Mouse (Mus musculus): ENCODE results near the gene Mgat5. TPM values are rescaled to one million over a fixed set of nuclear protein-coding genes. Genes with fewer than 3 reads are reported as not detected.

The Mgat5 gene
- polyA plus RNA-seq, 1 experiment from 2014 or later: 16.3 TPM

DNA sequence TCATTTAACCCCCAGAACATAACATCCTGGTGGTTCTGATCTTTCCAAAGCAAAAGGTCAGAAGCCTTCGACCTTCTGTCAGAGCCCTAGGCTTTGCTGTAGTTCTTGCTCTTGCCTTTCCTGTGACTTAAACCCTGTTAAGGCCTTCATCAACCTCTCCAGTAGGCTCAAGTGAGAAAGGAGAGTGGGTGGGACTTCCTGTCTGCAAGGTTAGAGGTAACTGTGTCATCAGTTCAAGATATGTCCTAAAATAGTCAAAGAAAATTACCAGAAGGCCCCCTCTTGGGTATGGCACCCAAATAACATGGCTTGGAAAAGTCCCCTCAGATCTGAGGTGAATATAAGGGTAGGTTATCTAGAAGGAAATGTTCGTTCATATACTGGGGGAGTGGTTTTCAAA is 99.5 kb downstream of the Mgat5 start:
- 0 out of 2 replicates have a peak, but pooled peaks cover 3% of the 10 kb centered on the region for H3K36me3 ChIP-seq (replicated peaks; ENCODE audit: control insufficient read depth, insufficient read depth)
- ATAC-seq (ENCODE audit: low FRiP score): no peak
- no peak overlapping the region for H3K4me3 ChIP-seq (replicated peaks; ENCODE audit: low read length)
- no peak for DNase-seq (ENCODE audit: low spot score)
- H3K27ac ChIP-seq: no peak overlapping the region
- no peaks in the 10 kb centered on the region for H3K27me3 ChIP-seq (ENCODE audit: control insufficient read depth, insufficient read depth, low read length)
- WGBS: 92% methylated on average over 2 of the region's 2 CpGs
- no peak overlapping the region for H3K4me2 ChIP-seq (replicated peaks)
- H3K9me3 ChIP-seq (ENCODE audit: control insufficient read depth, low read length): no peaks in the 10 kb centered on the region
- H3K4me1 ChIP-seq (replicated peaks; ENCODE audit: control insufficient read depth, insufficient read depth, low read length): no peaks in the 10 kb centered on the region
- no peak overlapping the region for H3K9ac ChIP-seq

DNA sequence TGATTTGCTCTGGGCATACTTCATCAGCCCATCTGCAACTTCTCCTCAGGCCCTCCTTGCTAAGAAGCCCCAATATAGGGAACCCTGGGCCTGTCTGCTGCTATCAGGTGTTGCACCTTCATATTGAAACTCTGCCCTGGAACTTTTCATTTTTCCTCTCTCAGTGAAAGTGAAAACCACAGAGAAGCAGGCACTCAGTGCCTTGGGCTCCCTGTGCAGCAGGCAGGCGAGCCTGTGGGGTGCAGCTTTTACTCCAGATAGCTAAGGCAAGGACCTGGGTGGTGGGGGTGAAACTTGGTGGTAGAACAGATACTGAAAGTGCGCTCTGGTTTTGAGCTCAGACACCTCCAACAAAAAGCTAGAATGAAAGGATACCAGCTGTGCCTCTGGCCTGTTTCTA is 100.8 kb downstream of the Mgat5 start:
- H3K9ac ChIP-seq: no peak overlapping the region
- no peak overlapping the region for H3K27ac ChIP-seq
- no peaks in the 10 kb centered on the region for H3K27me3 ChIP-seq (ENCODE audit: control insufficient read depth, insufficient read depth, low read length)
- H3K9me3 ChIP-seq (ENCODE audit: control insufficient read depth, low read length): no peaks in the 10 kb centered on the region
- WGBS: 83% methylated on average over 2 of the region's 2 CpGs
- H3K4me2 ChIP-seq (replicated peaks): no peak overlapping the region
- DNase-seq (ENCODE audit: low spot score) (no peak), ATAC-seq (ENCODE audit: low FRiP score) (no peak)
- H3K4me1 ChIP-seq (replicated peaks; ENCODE audit: control insufficient read depth, insufficient read depth, low read length): no peaks in the 10 kb centered on the region
- H3K4me3 ChIP-seq (replicated peaks; ENCODE audit: low read length): no peak overlapping the region
- H3K36me3 ChIP-seq (replicated peaks; ENCODE audit: control insufficient read depth, insufficient read depth): 0 out of 2 replicates have a peak, but pooled peaks cover 3% of the 10 kb centered on the region

DNA sequence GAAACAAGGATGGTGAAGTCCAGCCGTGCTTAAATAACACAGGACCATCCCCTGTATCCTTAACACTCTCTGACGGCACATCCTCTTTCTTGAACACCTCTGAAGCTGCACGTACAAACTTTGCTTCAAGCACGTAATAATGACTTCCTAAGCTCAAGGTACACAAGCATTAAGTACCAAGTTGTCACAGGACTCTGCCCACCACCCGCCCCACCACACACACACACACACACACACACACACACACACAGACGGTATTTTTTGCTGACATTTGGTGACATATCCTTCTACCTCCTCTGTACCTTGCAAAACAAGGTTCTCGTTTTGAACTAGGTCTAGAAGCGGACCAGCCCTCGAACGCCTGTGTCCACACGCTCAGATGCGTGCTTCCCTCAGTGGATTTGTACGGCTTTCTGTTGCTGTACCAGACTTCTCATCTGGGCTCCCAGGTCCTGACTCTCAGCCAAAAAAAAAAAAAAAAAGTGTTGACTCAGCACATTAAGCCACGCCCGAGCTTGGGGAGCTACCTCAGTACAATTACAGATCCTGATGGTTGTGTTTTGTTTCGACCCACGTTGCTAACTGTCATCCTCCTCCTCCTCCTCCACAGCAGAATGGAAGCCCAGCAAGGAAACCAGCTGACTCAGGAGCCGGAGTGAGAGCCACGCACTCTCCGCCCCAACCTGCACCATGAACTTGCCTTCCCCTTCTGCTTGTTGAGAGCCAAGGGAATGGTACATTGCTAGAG is 101.4 kb downstream of the Mgat5 start:
- no peak overlapping the region for H3K27ac ChIP-seq

DNA sequence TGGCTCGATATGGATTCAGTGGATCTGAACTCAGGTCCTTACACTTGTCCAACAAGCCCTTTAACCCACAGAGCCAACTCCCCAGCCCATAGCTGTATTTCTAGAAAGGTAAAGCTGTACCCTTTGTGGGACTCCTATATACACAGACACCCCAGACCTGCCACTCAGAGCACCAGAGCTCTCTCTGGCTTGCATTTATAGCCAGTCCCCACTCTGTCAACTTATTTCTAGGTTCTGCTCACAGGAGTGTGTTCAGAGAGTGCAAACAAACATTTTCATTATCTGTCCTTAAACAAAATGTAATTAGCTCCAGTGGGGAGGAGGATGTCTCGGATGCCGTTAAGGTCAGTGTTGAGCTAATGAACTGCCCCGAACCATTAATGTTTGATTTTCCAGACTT is 102.5 kb downstream of the Mgat5 start:
- no peak overlapping the region for H3K9ac ChIP-seq
- no peak overlapping the region for H3K4me3 ChIP-seq (replicated peaks; ENCODE audit: low read length)
- DNase-seq (ENCODE audit: low spot score) (no peak), ATAC-seq (ENCODE audit: low FRiP score) (no peak)
- 77% methylated on average over 4 of the region's 4 CpGs for WGBS
- no peak overlapping the region for H3K27ac ChIP-seq
- no peaks in the 10 kb centered on the region for H3K9me3 ChIP-seq (ENCODE audit: control insufficient read depth, low read length)
- H3K4me2 ChIP-seq (replicated peaks): no peak overlapping the region
- H3K36me3 ChIP-seq (replicated peaks; ENCODE audit: control insufficient read depth, insufficient read depth): 0 out of 2 replicates have a peak, but pooled peaks cover 3% of the 10 kb centered on the region
- no peaks in the 10 kb centered on the region for H3K27me3 ChIP-seq (ENCODE audit: control insufficient read depth, insufficient read depth, low read length)
- no peaks in the 10 kb centered on the region for H3K4me1 ChIP-seq (replicated peaks; ENCODE audit: control insufficient read depth, insufficient read depth, low read length)

More for the DNA sequence above, 101.4 kb downstream of the Mgat5 start:
- no peak overlapping the region for H3K4me2 ChIP-seq (replicated peaks)
- no peak for ATAC-seq (ENCODE audit: low FRiP score)
- DNase-seq (ENCODE audit: low spot score): no peak
- WGBS: 84% methylated on average over 20 of the region's 20 CpGs
- no peak overlapping the region for H3K9ac ChIP-seq
- no peaks in the 10 kb centered on the region for H3K27me3 ChIP-seq (ENCODE audit: control insufficient read depth, insufficient read depth, low read length)
- H3K4me1 ChIP-seq (replicated peaks; ENCODE audit: control insufficient read depth, insufficient read depth, low read length): no peaks in the 10 kb centered on the region
- 0 out of 2 replicates have a peak, but pooled peaks cover 3% of the 10 kb centered on the region for H3K36me3 ChIP-seq (replicated peaks; ENCODE audit: control insufficient read depth, insufficient read depth)
- no peak overlapping the region for H3K4me3 ChIP-seq (replicated peaks; ENCODE audit: low read length)
- no peaks in the 10 kb centered on the region for H3K9me3 ChIP-seq (ENCODE audit: control insufficient read depth, low read length)

DNA sequence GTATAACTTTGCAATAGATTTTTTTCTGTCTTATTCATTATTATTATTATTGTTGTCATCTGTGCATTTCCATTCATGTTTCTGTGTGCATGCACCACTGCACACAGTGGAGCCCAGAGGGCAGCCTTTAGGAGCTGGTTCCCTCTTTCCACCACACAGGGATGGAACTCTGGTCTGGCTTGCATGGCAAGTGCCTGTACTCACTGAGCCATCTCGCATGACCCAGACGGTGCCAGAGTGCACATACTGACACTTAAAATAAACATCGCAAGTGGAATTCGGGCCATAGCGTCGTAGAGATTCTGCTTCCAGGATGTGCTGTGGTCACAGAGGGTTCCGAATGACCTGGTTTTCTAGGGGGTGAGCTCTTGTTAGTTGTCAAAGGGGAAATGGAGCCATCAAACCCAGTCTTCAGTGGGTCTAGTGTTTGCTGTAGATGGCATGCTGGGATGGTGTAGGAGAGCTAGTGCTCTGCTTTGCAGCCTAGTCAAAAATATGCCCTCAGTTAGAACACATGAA is 103.5 kb downstream of the Mgat5 start:
- H3K9ac ChIP-seq: no peak overlapping the region
- ATAC-seq (ENCODE audit: low FRiP score): no peak
- H3K4me1 ChIP-seq (replicated peaks; ENCODE audit: control insufficient read depth, insufficient read depth, low read length): no peaks in the 10 kb centered on the region; the same call in 1 of the 2 replicates
- H3K36me3 ChIP-seq (replicated peaks; ENCODE audit: control insufficient read depth, insufficient read depth): 0 out of 2 replicates have a peak, but pooled peaks cover 3% of the 10 kb centered on the region
- 89% methylated on average over 7 of the region's 7 CpGs for WGBS
- no peak overlapping the region for H3K4me2 ChIP-seq (replicated peaks)
- no peaks in the 10 kb centered on the region for H3K9me3 ChIP-seq (ENCODE audit: control insufficient read depth, low read length)
- H3K27ac ChIP-seq: no peak overlapping the region
- no peaks in the 10 kb centered on the region for H3K27me3 ChIP-seq (ENCODE audit: control insufficient read depth, insufficient read depth, low read length)
- no peak overlapping the region for H3K4me3 ChIP-seq (replicated peaks; ENCODE audit: low read length)
- DNase-seq (ENCODE audit: low spot score): no peak

DNA sequence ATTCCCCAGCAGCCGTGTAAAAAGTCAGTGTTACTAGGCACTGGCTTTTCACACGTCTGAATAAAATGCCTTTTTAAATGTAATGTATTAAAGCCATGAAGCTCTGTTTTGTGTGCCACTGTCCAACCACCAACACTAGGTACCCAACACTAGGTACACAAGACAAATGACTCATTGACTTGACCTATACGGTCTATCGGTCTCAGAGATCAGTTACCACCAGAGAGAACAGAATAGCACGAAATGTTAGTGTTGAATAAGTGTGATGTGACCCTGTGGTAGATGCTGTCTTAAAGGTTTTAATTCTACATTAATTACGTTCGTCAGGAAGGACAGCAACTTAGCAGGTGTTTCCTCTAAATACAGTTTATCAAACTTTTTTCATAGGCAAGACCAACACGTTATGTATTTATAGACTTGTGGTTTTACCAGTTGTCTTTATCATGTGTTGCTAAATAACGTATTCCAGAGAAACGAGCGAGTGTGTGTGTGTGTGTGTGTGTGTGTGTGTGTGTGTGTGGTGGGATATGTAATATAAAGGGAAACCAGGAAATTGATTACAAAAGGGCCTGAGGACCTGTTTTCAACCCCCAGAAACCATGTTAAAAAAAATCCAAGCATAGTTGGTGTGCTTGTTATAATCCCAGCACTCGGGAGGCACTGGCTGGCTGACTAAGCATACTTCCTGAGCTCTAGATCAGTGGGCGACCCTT is 104.3 kb downstream of the Mgat5 start:
- no peak overlapping the region for H3K27ac ChIP-seq
- no peaks in the 10 kb centered on the region for H3K27me3 ChIP-seq (ENCODE audit: control insufficient read depth, insufficient read depth, low read length)
- 0 out of 2 replicates have a peak, but pooled peaks cover 3% of the 10 kb centered on the region for H3K36me3 ChIP-seq (replicated peaks; ENCODE audit: control insufficient read depth, insufficient read depth)
- no peak overlapping the region for H3K4me3 ChIP-seq (replicated peaks; ENCODE audit: low read length)
- no peak for DNase-seq (ENCODE audit: low spot score)
- no peak overlapping the region for H3K9ac ChIP-seq
- H3K4me1 ChIP-seq (replicated peaks; ENCODE audit: control insufficient read depth, insufficient read depth, low read length): peaks cover 8% of the 10 kb centered on the region
- H3K4me2 ChIP-seq (replicated peaks): no peak overlapping the region
- 90% methylated on average over 13 of the region's 13 CpGs for WGBS
- ATAC-seq (ENCODE audit: low FRiP score): no peak
- H3K9me3 ChIP-seq (ENCODE audit: control insufficient read depth, low read length): no peaks in the 10 kb centered on the region

DNA sequence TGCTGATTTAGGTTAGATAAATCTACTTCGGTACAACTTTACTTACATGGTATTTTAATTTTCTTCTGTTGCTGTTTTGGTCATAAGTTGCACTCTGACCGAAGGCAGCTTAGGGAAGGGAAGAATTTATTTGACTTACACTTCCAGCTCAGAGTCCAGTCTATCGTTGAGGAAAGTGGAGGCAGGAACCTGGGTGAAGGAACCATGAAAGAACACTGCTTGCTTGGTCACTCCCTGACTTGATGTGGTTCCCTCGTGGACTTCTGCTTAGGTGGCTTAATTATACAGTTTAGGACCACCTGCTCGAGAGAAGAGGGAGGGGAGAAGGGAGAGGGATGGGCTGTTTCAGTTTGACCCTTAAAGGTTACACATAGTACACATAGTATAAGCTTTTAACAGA is 105.2 kb downstream of the Mgat5 start:
- no peak for DNase-seq (ENCODE audit: low spot score)
- no peak for ATAC-seq (ENCODE audit: low FRiP score)
- WGBS: 80% methylated on average over 5 of the region's 5 CpGs
- peaks cover 8% of the 10 kb centered on the region for H3K4me1 ChIP-seq (replicated peaks; ENCODE audit: control insufficient read depth, insufficient read depth, low read length)
- no peak overlapping the region for H3K4me3 ChIP-seq (replicated peaks; ENCODE audit: low read length)
- no peak overlapping the region for H3K4me2 ChIP-seq (replicated peaks)
- no peak overlapping the region for H3K27ac ChIP-seq
- 0 out of 2 replicates have a peak, but pooled peaks cover 3% of the 10 kb centered on the region for H3K36me3 ChIP-seq (replicated peaks; ENCODE audit: control insufficient read depth, insufficient read depth)
- no peaks in the 10 kb centered on the region for H3K9me3 ChIP-seq (ENCODE audit: control insufficient read depth, low read length)
- no peaks in the 10 kb centered on the region for H3K27me3 ChIP-seq (ENCODE audit: control insufficient read depth, insufficient read depth, low read length)
- H3K9ac ChIP-seq: no peak overlapping the region

DNA sequence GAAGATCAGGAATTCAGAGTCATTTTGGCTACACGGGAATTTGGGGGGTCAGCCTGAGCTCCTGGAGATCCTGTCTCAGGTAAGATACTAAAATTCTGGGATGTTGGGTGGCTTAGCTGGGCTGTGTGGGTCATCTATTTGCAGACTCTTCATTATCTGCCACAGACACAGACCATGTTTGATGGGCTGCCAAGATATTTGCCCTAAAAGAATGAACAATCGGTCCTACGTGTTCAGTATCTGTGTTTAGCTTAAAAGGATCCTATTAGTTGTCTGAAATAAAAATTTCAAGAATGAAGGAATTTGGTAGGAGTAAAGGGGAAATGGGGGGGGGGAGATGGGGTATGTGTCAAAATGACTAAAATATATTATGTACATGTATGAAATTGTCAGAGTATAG is 105.9 kb downstream of the Mgat5 start:
- 84% methylated on average over 3 of the region's 3 CpGs for WGBS

DNA sequence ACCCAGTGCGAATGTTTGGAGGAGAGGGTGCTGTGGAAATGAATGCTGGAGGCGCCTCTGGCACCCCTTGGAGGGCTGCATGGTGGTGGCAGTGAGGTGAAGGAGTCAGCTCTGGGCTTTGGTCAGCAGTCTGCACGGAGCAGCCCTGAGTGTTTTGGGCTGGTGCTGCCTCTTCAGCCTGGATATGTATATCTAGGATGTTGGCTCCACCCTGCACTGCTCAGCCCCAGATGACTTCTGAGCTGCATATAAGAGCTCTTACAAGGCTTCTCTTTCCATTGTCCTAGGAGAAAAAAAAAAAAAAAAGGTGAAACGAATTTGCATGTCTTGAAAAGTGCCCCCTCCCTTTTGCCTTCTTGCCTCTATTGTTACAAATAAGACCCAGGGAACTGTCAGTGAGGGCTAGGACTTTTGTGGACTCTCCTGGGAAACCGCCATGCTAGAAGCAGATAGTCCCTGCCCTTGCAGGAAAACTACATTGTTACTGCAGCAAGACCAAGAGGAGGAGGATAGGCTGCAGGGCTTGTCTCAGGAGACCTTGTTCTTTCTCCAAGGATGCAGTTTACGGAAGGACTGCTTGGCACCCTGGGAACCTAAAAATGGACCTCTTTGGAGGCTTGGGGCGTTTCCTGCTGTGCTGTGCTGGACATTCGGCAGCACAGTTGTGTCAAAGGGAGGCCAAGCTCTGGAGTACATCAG is 109.0 kb downstream of the Mgat5 start:
- H3K27me3 ChIP-seq (ENCODE audit: control insufficient read depth, insufficient read depth, low read length): no peaks in the 10 kb centered on the region
- H3K9ac ChIP-seq: no peak overlapping the region
- no peak overlapping the region for H3K4me2 ChIP-seq (replicated peaks)
- WGBS: 29% methylated on average over 8 of the region's 8 CpGs
- H3K4me1 ChIP-seq (replicated peaks; ENCODE audit: control insufficient read depth, insufficient read depth, low read length): peaks cover 18% of the 10 kb centered on the region
- H3K27ac ChIP-seq: no peak overlapping the region
- DNase-seq (ENCODE audit: low spot score): no peak
- no peaks in the 10 kb centered on the region for H3K9me3 ChIP-seq (ENCODE audit: control insufficient read depth, low read length)
- no peaks in the 10 kb centered on the region for H3K36me3 ChIP-seq (replicated peaks; ENCODE audit: control insufficient read depth, insufficient read depth)
- no peak overlapping the region for H3K4me3 ChIP-seq (replicated peaks; ENCODE audit: low read length)
- ATAC-seq (ENCODE audit: low FRiP score): no peak

More for the DNA sequence above, 105.9 kb downstream of the Mgat5 start:
- ATAC-seq (ENCODE audit: low FRiP score): no peak
- H3K9ac ChIP-seq: no peak overlapping the region
- no peak overlapping the region for H3K4me3 ChIP-seq (replicated peaks; ENCODE audit: low read length)
- peaks cover 8% of the 10 kb centered on the region for H3K4me1 ChIP-seq (replicated peaks; ENCODE audit: control insufficient read depth, insufficient read depth, low read length)
- no peaks in the 10 kb centered on the region for H3K27me3 ChIP-seq (ENCODE audit: control insufficient read depth, insufficient read depth, low read length)
- H3K27ac ChIP-seq: no peak overlapping the region
- DNase-seq (ENCODE audit: low spot score): no peak
- H3K9me3 ChIP-seq (ENCODE audit: control insufficient read depth, low read length): no peaks in the 10 kb centered on the region
- H3K4me2 ChIP-seq (replicated peaks): no peak overlapping the region
- 0 out of 2 replicates have a peak, but pooled peaks cover 3% of the 10 kb centered on the region for H3K36me3 ChIP-seq (replicated peaks; ENCODE audit: control insufficient read depth, insufficient read depth)

All from hindbrain, embryonic 14.5 days (tissue).